Mouse (Mus musculus) intestine, postnatal 0 days (tissue): ENCODE measurements at regions not wholly inside any gene's neighbourhood (a gene's known extent, or its start where the extent isn't known, plus 50 kb on each side); places are given as distances from the start of the nearest gene placed in this dataset.

Experiments used
- ATAC-seq: fragments of 200-750 bp; cut with Nextera tagmentation; 2 replicates; pipeline ENCODE4 v1.8.0; 2017; ENCODE audit warnings: mild to moderate bottlenecking, moderate TSS enrichment, moderate library complexity
- H3K27ac ChIP-seq: fragments of 300-500 bp; sonication (generic); 2 replicates; pipeline ENCODE4 v1.5.1; 2014; ENCODE audit warnings: mild to moderate bottlenecking, low read depth, low read length, moderate library complexity
- H3K27me3 ChIP-seq: fragments of 300-500 bp; sonication (generic); replicated peaks from 2 replicates; pipeline ENCODE4 v1.6.1; 2014; ENCODE audit warnings: low read length, mixed read lengths; ENCODE audit not compliant: control insufficient read depth, insufficient read depth
- H3K36me3 ChIP-seq: fragments of 300-500 bp; sonication (generic); 2 replicates; pipeline ENCODE4 v1.6.1; 2014; ENCODE audit warnings: mild to moderate bottlenecking, moderate library complexity; ENCODE audit not compliant: control insufficient read depth, insufficient read depth
- H3K4me1 ChIP-seq: fragments of 300-500 bp; sonication (generic); replicated peaks from 2 replicates; pipeline ENCODE4 v1.6.1; 2014; ENCODE audit warnings: antibody characterized with exemption, low read length, mixed read lengths; ENCODE audit not compliant: control insufficient read depth, insufficient read depth
- H3K4me2 ChIP-seq: fragments of 300-500 bp; sonication (generic); replicated peaks from 2 replicates; pipeline ENCODE4 v1.6.1; 2014; ENCODE audit warnings: low read depth, mild to moderate bottlenecking, moderate library complexity
- H3K4me3 ChIP-seq: fragments of 300-500 bp; sonication (generic); 2 replicates; pipeline ENCODE4 v1.5.1; 2014; ENCODE audit warnings: low read depth, low read length
- H3K9ac ChIP-seq: fragments of 300-500 bp; sonication (generic); 2 replicates; pipeline ENCODE4 v1.6.1; 2014; ENCODE audit warnings: mild to moderate bottlenecking, low read depth, low read length
- H3K9me3 ChIP-seq: fragments of 300-500 bp; sonication (generic); 2 replicates; pipeline ENCODE4 v1.6.1; 2016; ENCODE audit warnings: mixed run types; ENCODE audit not compliant: control insufficient read depth
- CTCF ChIP-seq: sonication (generic); IDR thresholded peaks from 2 replicates; pipeline ENCODE4 v1.5.1; 2016; ENCODE audit warnings: low read depth, mild to moderate bottlenecking, control low read depth, antibody characterized with exemption, moderate library complexity
- WGBS: fragments of 180-500 bp; shearing (Covaris S2); extraction: QIAGEN DNeasy Blood & Tissue Kit; methylation state at CpG from one replicate; pipeline ENCODE4 v1.1.7; 2014; 5-methylcytosine and 5-hydroxymethylcytosine counted together

GRCm38 (mm10) chr7:135848170-135848569 is 132.0 kb upstream of the Mki67 start:
- no peak for ATAC-seq
- peaks cover 4% of the 10 kb centered on the region for H3K27me3 ChIP-seq
- H3K9ac ChIP-seq: no peak overlapping the region
- H3K36me3 ChIP-seq: no peaks in the 10 kb centered on the region
- no peak overlapping the region for H3K4me3 ChIP-seq
- H3K4me1 ChIP-seq: no peaks in the 10 kb centered on the region
- no peak overlapping the region for H3K27ac ChIP-seq
- no peaks in the 10 kb centered on the region for H3K9me3 ChIP-seq
- 51% methylated on average over 4 of the region's 4 CpGs for WGBS
- TF ChIP-seq CTCF: no peak
- H3K4me2 ChIP-seq: no peak overlapping the region

DNA sequence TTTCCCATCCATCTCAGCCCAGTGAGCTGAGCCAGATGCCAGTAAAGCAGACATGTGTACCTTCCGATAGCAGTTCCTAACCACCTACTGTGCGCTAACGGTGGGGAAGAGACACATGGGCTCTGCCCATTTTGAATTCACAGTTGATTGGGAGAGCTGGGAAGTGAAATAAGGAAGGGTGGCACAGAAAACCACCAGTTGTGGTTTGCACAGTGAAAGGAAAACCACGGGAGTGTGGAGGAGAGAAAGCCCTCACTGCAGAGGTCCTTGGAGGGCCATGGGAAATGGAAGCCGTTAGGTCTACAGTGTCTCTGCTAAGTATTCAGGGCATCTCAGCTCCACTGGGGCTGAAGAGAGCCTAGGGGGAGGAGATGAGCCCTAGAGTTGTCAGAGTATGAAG is 132.7 kb upstream of the Mki67 start:
- H3K4me2 ChIP-seq: no peak overlapping the region
- 68% methylated on average over 5 of the region's 5 CpGs for WGBS
- TF ChIP-seq CTCF: no peak
- ATAC-seq: no peak
- no peaks in the 10 kb centered on the region for H3K9me3 ChIP-seq
- no peaks in the 10 kb centered on the region for H3K36me3 ChIP-seq
- H3K4me3 ChIP-seq: no peak overlapping the region
- no peak overlapping the region for H3K27ac ChIP-seq
- H3K4me1 ChIP-seq: no peaks in the 10 kb centered on the region
- no peak overlapping the region for H3K9ac ChIP-seq
- H3K27me3 ChIP-seq: peaks cover 10% of the 10 kb centered on the region

DNA sequence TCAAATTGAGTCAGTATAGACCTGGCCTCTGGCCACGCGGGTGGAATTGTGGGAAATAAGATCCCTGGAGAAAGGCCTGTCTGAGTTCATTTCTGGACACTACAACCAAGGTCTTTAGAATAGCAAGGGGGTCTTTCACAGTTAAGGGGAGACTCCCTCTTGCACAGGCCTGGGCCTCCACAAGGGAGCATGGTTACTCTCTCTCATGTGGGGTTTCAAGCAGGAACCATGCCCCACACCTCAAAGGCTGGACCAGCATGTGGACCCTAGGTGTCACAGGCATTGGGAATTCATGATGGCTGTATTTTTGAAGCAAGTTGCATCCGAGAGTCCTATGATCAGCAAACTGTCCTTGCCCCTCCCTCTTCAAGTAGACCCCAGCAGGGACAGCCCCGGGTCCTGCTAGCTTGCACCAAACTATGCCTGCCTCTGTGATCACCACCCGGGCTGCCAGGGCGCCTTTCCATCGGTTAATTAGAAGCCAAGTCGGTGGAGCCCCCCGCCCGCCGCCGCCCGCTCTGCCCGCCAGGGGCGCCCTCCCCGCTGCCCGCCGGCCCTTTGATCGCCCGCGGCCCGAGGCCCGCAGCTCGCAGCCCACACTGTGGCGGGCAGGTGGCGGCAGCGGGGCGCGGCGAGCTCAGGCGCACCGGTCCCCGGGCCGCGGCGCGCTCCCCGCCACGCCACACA is 137.1 kb upstream of the Mki67 start:
- Histone ChIP-seq H3K4me2 (peak overlapping the region; percentile 46), H3K9ac (no peak overlapping the region), H3K4me3 (peak overlapping the region; percentile 7; the same call in 1 of the 2 replicates), H3K27me3 (peaks cover 12% of the 10 kb centered on the region), H3K4me1 (no peaks in the 10 kb centered on the region), H3K36me3 (no peaks in the 10 kb centered on the region), H3K27ac (no peak overlapping the region), H3K9me3 (no peaks in the 10 kb centered on the region)
- peak; percentile 48 for TF ChIP-seq CTCF
- no peak for ATAC-seq
- 8% methylated on average over 38 of the region's 39 CpGs for WGBS

GRCm38 (mm10) chr7:135853814-135854324 is 137.7 kb upstream of the Mki67 start:
- no peak overlapping the region for H3K27ac ChIP-seq
- no peaks in the 10 kb centered on the region for H3K9me3 ChIP-seq
- no peaks in the 10 kb centered on the region for H3K4me1 ChIP-seq
- H3K27me3 ChIP-seq: peaks cover 12% of the 10 kb centered on the region
- no peak for TF ChIP-seq CTCF
- no peak overlapping the region for H3K9ac ChIP-seq
- H3K4me2 ChIP-seq: peak overlapping the region; percentile 46
- H3K36me3 ChIP-seq: no peaks in the 10 kb centered on the region
- ATAC-seq: no peak
- H3K4me3 ChIP-seq: peak overlapping the region; percentile 7; the same call in 1 of the 2 replicates
- 24% methylated on average over 10 of the region's 10 CpGs for WGBS

DNA sequence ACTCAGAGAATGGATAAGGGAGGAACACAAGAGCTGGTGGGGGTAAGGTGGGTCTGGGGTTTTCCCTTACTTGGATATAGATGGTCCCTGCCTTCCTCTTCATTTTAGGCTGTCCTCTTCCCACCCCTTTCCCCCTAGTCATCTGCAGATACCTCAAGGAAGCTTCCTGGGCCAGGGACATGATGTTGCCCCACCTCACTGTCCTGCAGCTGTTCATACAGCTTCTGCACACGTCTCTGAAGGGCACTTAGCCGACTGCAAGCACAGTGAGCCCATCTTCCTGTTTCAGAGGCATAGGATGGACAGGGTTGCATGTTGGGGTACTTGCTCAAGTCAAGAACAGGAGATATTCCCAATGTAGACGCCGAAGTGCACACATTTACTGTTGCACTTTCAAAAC is 144.1 kb upstream of the Mki67 start:
- Histone ChIP-seq H3K4me2 (no peak overlapping the region), H3K27ac (no peak overlapping the region)
- no peak for TF ChIP-seq CTCF

DNA sequence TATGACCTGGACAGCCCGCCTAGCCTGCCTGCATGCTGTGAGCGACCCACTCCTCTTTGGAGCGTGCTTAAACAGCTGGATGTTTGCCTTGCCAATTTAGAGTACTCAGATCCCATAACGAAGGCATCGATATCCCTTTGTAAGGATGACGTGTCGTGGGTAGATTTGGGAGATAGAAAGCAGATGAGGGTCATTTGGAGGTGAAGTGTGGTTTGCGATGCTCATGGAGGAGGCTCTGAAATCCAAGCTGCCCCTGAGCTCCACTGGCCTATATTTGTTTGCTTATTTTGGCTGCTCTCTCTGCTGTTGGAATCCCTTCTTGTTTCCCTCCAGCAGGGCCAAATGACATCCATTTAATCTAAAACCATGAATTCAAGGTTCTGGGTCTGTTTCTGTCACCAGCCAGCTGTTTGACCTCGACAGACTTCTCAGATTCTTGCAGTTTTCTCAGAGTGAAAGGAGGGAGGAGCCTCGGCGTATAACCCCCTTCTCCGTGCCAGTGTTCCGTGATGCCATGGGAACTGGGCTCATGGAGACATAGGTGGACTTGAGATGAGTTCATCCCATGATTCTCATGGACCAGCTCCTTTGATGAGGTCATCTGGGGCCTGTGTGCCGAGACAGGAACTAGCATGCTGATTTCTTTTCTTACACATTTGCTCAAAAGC is 144.7 kb upstream of the Mki67 start:
- H3K4me1 ChIP-seq: no peaks in the 10 kb centered on the region
- H3K36me3 ChIP-seq: no peaks in the 10 kb centered on the region
- no peak overlapping the region for H3K4me2 ChIP-seq
- no peaks in the 10 kb centered on the region for H3K9me3 ChIP-seq
- no peak for ATAC-seq
- H3K9ac ChIP-seq: no peak overlapping the region
- H3K4me3 ChIP-seq: no peak overlapping the region
- 41% methylated on average over 14 of the region's 14 CpGs for WGBS
- no peaks in the 10 kb centered on the region for H3K27me3 ChIP-seq
- no peak for TF ChIP-seq CTCF
- H3K27ac ChIP-seq: no peak overlapping the region

More for the DNA sequence above, 144.1 kb upstream of the Mki67 start:
- H3K27me3 ChIP-seq: no peaks in the 10 kb centered on the region
- ATAC-seq: no peak
- 50% methylated on average over 4 of the region's 4 CpGs for WGBS
- no peaks in the 10 kb centered on the region for H3K9me3 ChIP-seq
- no peak overlapping the region for H3K9ac ChIP-seq
- no peaks in the 10 kb centered on the region for H3K4me1 ChIP-seq
- no peaks in the 10 kb centered on the region for H3K36me3 ChIP-seq
- no peak overlapping the region for H3K4me3 ChIP-seq
